Mouse (Mus musculus) liver, embryonic 13.5 days (tissue): Measurements from ENCODE around the gene Hlcs. TPM values are rescaled to one million over a fixed set of nuclear protein-coding genes. Genes with fewer than 3 reads are reported as not detected.

ENCODE experiments used
- ATAC-seq: fragments of 200-750 bp; cut with Nextera tagmentation; 2 replicates; pipeline ENCODE4 v1.8.0; 2017; ENCODE audit warnings: low read depth, mild to moderate bottlenecking, moderate number of reproducible peaks, moderate library complexity
- DNase-seq: peaks from one replicate; pipeline ENCODE4 v3.0.0; 2022
- H3K27ac ChIP-seq: fragments of 300-500 bp; sonication (generic); 2 replicates; pipeline ENCODE4 v1.5.1; 2015; ENCODE audit warnings: moderate library complexity, mild to moderate bottlenecking, inconsistent platforms
- H3K27me3 ChIP-seq: fragments of 300-500 bp; sonication (generic); 2 replicates; pipeline ENCODE4 v1.6.1; 2015; ENCODE audit warnings: mild to moderate bottlenecking, inconsistent platforms
- H3K36me3 ChIP-seq: fragments of 300-500 bp; sonication (generic); 2 replicates; pipeline ENCODE4 v1.6.1; 2015; ENCODE audit warnings: mild to moderate bottlenecking, inconsistent platforms
- H3K4me1 ChIP-seq: fragments of 300-500 bp; sonication (generic); replicated peaks from 2 replicates; pipeline ENCODE4 v1.6.1; 2015; ENCODE audit warnings: inconsistent platforms
- H3K4me2 ChIP-seq: fragments of 300-500 bp; sonication (generic); 2 replicates; pipeline ENCODE4 v1.6.1; 2015; ENCODE audit warnings: inconsistent platforms, mild to moderate bottlenecking, moderate library complexity
- H3K4me3 ChIP-seq: fragments of 300-500 bp; sonication (generic); replicated peaks from 2 replicates; pipeline ENCODE4 v1.5.1; 2015; ENCODE audit warnings: mild to moderate bottlenecking, inconsistent platforms
- H3K9ac ChIP-seq: fragments of 300-500 bp; sonication (generic); 2 replicates; pipeline ENCODE4 v1.6.1; 2015; ENCODE audit warnings: mild to moderate bottlenecking, inconsistent platforms
- H3K9me3 ChIP-seq: fragments of 300-500 bp; sonication (generic); replicated peaks from 2 replicates; pipeline ENCODE4 v1.6.1; 2016; ENCODE audit warnings: inconsistent platforms
- WGBS: fragments of 180-500 bp; shearing (Covaris S2); methylation state at CpG from one replicate; pipeline ENCODE4 v1.1.7; 2015; ENCODE audit not compliant: insufficient replicate concordance; 5-methylcytosine and 5-hydroxymethylcytosine counted together
- polyA plus RNA-seq: library from polyadenylated mRNA; unstranded; fragments of >200 nt; fragmentation: Nextera tagmentation; extraction: Ambion mirVana; gene quantifications from 2 replicates; pipeline ENCODE4 v1.2.1, GENCODE M21; 2015

Hlcs gene
- polyA plus RNA-seq, 1 experiment from 2014 or later, result 2.5 TPM

GRCm38 (mm10) chr16:94223363-94223720, 90.0 kb downstream of the Hlcs start:
- 50% methylated on average over 8 of the region's 8 CpGs for WGBS
- no peak overlapping the region for H3K27ac ChIP-seq
- no peaks in the 10 kb centered on the region for H3K36me3 ChIP-seq
- H3K9ac ChIP-seq, result no peak overlapping the region
- DNase-seq (no peak), ATAC-seq (no peak)
- no peaks in the 10 kb centered on the region for H3K9me3 ChIP-seq
- H3K4me3 ChIP-seq, result no peak overlapping the region
- 0 out of 2 replicates have a peak, but pooled peaks cover 4% of the 10 kb centered on the region for H3K4me1 ChIP-seq
- no peaks in the 10 kb centered on the region for H3K27me3 ChIP-seq
- no peak overlapping the region for H3K4me2 ChIP-seq

GRCm38 (mm10) chr16:94222646-94223362, 90.6 kb downstream of the Hlcs start:
- H3K4me3 ChIP-seq, result no peak overlapping the region
- DNase-seq, result no peak
- H3K9ac ChIP-seq, result no peak overlapping the region
- 53% methylated on average over 11 of the region's 11 CpGs for WGBS
- no peak for ATAC-seq
- no peaks in the 10 kb centered on the region for H3K27me3 ChIP-seq
- H3K36me3 ChIP-seq, result no peaks in the 10 kb centered on the region
- no peaks in the 10 kb centered on the region for H3K9me3 ChIP-seq
- H3K27ac ChIP-seq, result no peak overlapping the region
- no peak overlapping the region for H3K4me2 ChIP-seq
- H3K4me1 ChIP-seq, result 0 out of 2 replicates have a peak, but pooled peaks cover 4% of the 10 kb centered on the region

GRCm38 (mm10) chr16:94210689-94211357, 102.5 kb downstream of the Hlcs start:
- H3K9me3 ChIP-seq, result no peaks in the 10 kb centered on the region
- no peak overlapping the region for H3K4me2 ChIP-seq
- 81% methylated on average over 15 of the region's 15 CpGs for WGBS
- no peak overlapping the region for H3K9ac ChIP-seq
- no peaks in the 10 kb centered on the region for H3K36me3 ChIP-seq
- no peak overlapping the region for H3K27ac ChIP-seq
- no peak overlapping the region for H3K4me3 ChIP-seq
- DNase-seq (no peak), ATAC-seq (no peak)
- no peaks in the 10 kb centered on the region for H3K27me3 ChIP-seq
- H3K4me1 ChIP-seq, result peaks cover 7% of the 10 kb centered on the region

GRCm38 (mm10) chr16:94209626-94210025, 103.7 kb downstream of the Hlcs start:
- no peak overlapping the region for H3K4me2 ChIP-seq
- H3K9ac ChIP-seq, result no peak overlapping the region
- no peaks in the 10 kb centered on the region for H3K9me3 ChIP-seq
- H3K27me3 ChIP-seq, result no peaks in the 10 kb centered on the region
- H3K27ac ChIP-seq, result no peak overlapping the region
- H3K4me1 ChIP-seq, result peaks cover 12% of the 10 kb centered on the region
- no peak overlapping the region for H3K4me3 ChIP-seq
- no peak for DNase-seq
- H3K36me3 ChIP-seq, result no peaks in the 10 kb centered on the region
- WGBS, result 42% methylated on average over 3 of the region's 3 CpGs
- ATAC-seq, result no peak

GRCm38 (mm10) chr16:94208826-94209225, 104.5 kb downstream of the Hlcs start:
- peaks cover 12% of the 10 kb centered on the region for H3K4me1 ChIP-seq
- no peak for DNase-seq
- H3K4me3 ChIP-seq, result no peak overlapping the region
- H3K9me3 ChIP-seq, result no peaks in the 10 kb centered on the region
- no peak for ATAC-seq
- H3K27ac ChIP-seq, result no peak overlapping the region
- H3K36me3 ChIP-seq, result no peaks in the 10 kb centered on the region
- H3K27me3 ChIP-seq, result no peaks in the 10 kb centered on the region
- no peak overlapping the region for H3K9ac ChIP-seq
- H3K4me2 ChIP-seq, result no peak overlapping the region
- 76% methylated on average over 10 of the region's 10 CpGs for WGBS

GRCm38 (mm10) chr16:94208152-94208551, 105.2 kb downstream of the Hlcs start:
- Histone ChIP-seq H3K4me2 (no peak overlapping the region), H3K27me3 (no peaks in the 10 kb centered on the region), H3K9ac (no peak overlapping the region), H3K27ac (no peak overlapping the region), H3K36me3 (no peaks in the 10 kb centered on the region), H3K9me3 (no peaks in the 10 kb centered on the region), H3K4me3 (no peak overlapping the region), H3K4me1 (peaks cover 12% of the 10 kb centered on the region)
- DNase-seq, result no peak
- 74% methylated on average over 6 of the region's 6 CpGs for whole genome bisulfite sequencing
- ATAC-seq, result no peak

- DNase-seq, result no peak
- Histone ChIP-seq H3K4me1 (peaks cover 12% of the 10 kb centered on the region), H3K27me3 (no peaks in the 10 kb centered on the region), H3K9me3 (no peaks in the 10 kb centered on the region), H3K36me3 (no peaks in the 10 kb centered on the region), H3K4me2 (no peak overlapping the region), H3K9ac (no peak overlapping the region), H3K27ac (no peak overlapping the region), H3K4me3 (no peak overlapping the region)
- no peak for ATAC-seq
- WGBS, result 66% methylated on average over 26 of the region's 26 CpGs
These were observed 107.6 kb downstream of the Hlcs start for GRCm38 (mm10) chr16:94205528-94206484.

GRCm38 (mm10) chr16:94201387-94201786, 112.0 kb downstream of the Hlcs start:
- DNase-seq (no peak), ATAC-seq (no peak)
- no peak overlapping the region for H3K27ac ChIP-seq
- H3K4me1 ChIP-seq, result peaks cover 11% of the 10 kb centered on the region; the same call in 1 of the 2 replicates
- H3K36me3 ChIP-seq, result no peaks in the 10 kb centered on the region
- 63% methylated on average over 5 of the region's 5 CpGs for WGBS
- H3K4me2 ChIP-seq, result no peak overlapping the region
- no peak overlapping the region for H3K9ac ChIP-seq
- H3K27me3 ChIP-seq, result no peaks in the 10 kb centered on the region
- no peaks in the 10 kb centered on the region for H3K9me3 ChIP-seq
- H3K4me3 ChIP-seq, result no peak overlapping the region

- Histone ChIP-seq H3K4me2 (no peak overlapping the region), H3K9ac (no peak overlapping the region), H3K27ac (no peak overlapping the region), H3K4me3 (no peak overlapping the region), H3K36me3 (no peaks in the 10 kb centered on the region), H3K27me3 (no peaks in the 10 kb centered on the region), H3K9me3 (no peaks in the 10 kb centered on the region), H3K4me1 (no peaks in the 10 kb centered on the region)
- no peak for DNase-seq
- WGBS, result 65% methylated on average over 5 of the region's 5 CpGs
- ATAC-seq, result no peak
These were observed 117.5 kb downstream of the Hlcs start for GRCm38 (mm10) chr16:94195913-94196312.

- H3K27me3 ChIP-seq, result no peaks in the 10 kb centered on the region
- H3K4me3 ChIP-seq, result no peak overlapping the region
- 75% methylated on average over 25 of the region's 25 CpGs for WGBS
- ATAC-seq (no peak), DNase-seq (no peak)
- H3K4me1 ChIP-seq, result peaks cover 5% of the 10 kb centered on the region
- no peaks in the 10 kb centered on the region for H3K9me3 ChIP-seq
- H3K4me2 ChIP-seq, result no peak overlapping the region
- no peak overlapping the region for H3K9ac ChIP-seq
- H3K36me3 ChIP-seq, result no peaks in the 10 kb centered on the region
- H3K27ac ChIP-seq, result no peak overlapping the region
These were observed 121.7 kb downstream of the Hlcs start for GRCm38 (mm10) chr16:94191379-94192315.
